ENCODE assay signal across 14 mouse cellular contexts in genomic region chr10:61656928-61657882, GRCm38 (mm10). TPM values are rescaled to one million over a fixed set of nuclear protein-coding genes. Genes with fewer than 3 reads are reported as not detected.
DNase-seq lines count a peak whose midpoint lies in the region; ATAC-seq and TF ChIP-seq lines count a peak whose summit lies in the region.
"Had no signal": no experiment of that assay in that cellular context is flagged by ENCODE, and none has a peak within 500 bp of the region (broad histone marks: within the 10 kb centered on the region; RNA-seq: fewer than 3 reads in every experiment).

No protein-coding gene starts in this region.

- H3K9me3 ChIP-seq in forebrain, postnatal 0 days (ENCODE audit: low read length): no peaks in the 10 kb centered on the region
- H3K9me3 ChIP-seq in forebrain, embryonic 14.5 days (replicated peaks; ENCODE audit: control insufficient read depth, low read length): no peaks in the 10 kb centered on the region
- H3K9me3 ChIP-seq in lung, embryonic 14.5 days (ENCODE audit: low read depth, low read length): no peaks in the 10 kb centered on the region
- H3K9me3 ChIP-seq in intestine, embryonic 15.5 days: no peaks in the 10 kb centered on the region
- H3K9me3 ChIP-seq: heart, embryonic 13.5 days; lung, embryonic 15.5 days had no signal

- no peak overlapping the region for H3K4me2 ChIP-seq in forebrain, postnatal 0 days (ENCODE audit: low read depth)
- no peak overlapping the region for H3K4me2 ChIP-seq in forebrain, embryonic 14.5 days (ENCODE audit: low read length)
- no peak overlapping the region for H3K4me2 ChIP-seq in lung, embryonic 14.5 days
- H3K4me2 ChIP-seq in intestine, embryonic 15.5 days (replicated peaks): 0 out of 2 replicates have a peak overlapping the region, but pooled peaks have one; percentile 22
- H3K4me2 ChIP-seq: heart, embryonic 13.5 days; hindbrain, embryonic 14.5 days; lung, embryonic 15.5 days; midbrain, embryonic 11.5 days had no signal

- no peaks in the 10 kb centered on the region for H3K4me1 ChIP-seq in forebrain, postnatal 0 days (ENCODE audit: insufficient read depth)
- H3K4me1 ChIP-seq in forebrain, embryonic 14.5 days (ENCODE audit: control insufficient read depth, insufficient read depth, low read length): 0 out of 2 replicates have a peak, but pooled peaks cover 4% of the 10 kb centered on the region
- H3K4me1 ChIP-seq in lung, embryonic 14.5 days (ENCODE audit: insufficient read depth): no peaks in the 10 kb centered on the region
- H3K4me1 ChIP-seq in intestine, embryonic 15.5 days (replicated peaks): no peaks in the 10 kb centered on the region
- H3K4me1 ChIP-seq: lung, embryonic 15.5 days had no signal

- WGBS in forebrain, postnatal 0 days: 92% methylated on average over 18 of the region's 18 CpGs
- 91% methylated on average over 18 of the region's 18 CpGs for WGBS in forebrain, embryonic 14.5 days
- 84% methylated on average over 18 of the region's 18 CpGs for WGBS in lung, embryonic 14.5 days
- WGBS in intestine, embryonic 15.5 days: 74% methylated on average over 18 of the region's 18 CpGs
- 43% methylated on average over 18 of the region's 18 CpGs for WGBS in large intestine, adult 2 months

- no peaks in the 10 kb centered on the region for H3K27me3 ChIP-seq in forebrain, postnatal 0 days (ENCODE audit: insufficient read depth, low read length)
- no peaks in the 10 kb centered on the region for H3K27me3 ChIP-seq in forebrain, embryonic 14.5 days (replicated peaks; ENCODE audit: control insufficient read depth, insufficient read depth, low read length)
- no peaks in the 10 kb centered on the region for H3K27me3 ChIP-seq in lung, embryonic 14.5 days (ENCODE audit: insufficient read depth, low read length)
- no peaks in the 10 kb centered on the region for H3K27me3 ChIP-seq in intestine, embryonic 15.5 days (replicated peaks)
- H3K27me3 ChIP-seq: heart, embryonic 13.5 days; lung, embryonic 15.5 days had no signal

- no peak overlapping the region for H3K4me3 ChIP-seq in forebrain, postnatal 0 days (ENCODE audit: low read depth, low read length)
- H3K4me3 ChIP-seq in forebrain, embryonic 14.5 days (ENCODE audit: low read depth, low read length): no peak overlapping the region
- H3K4me3 ChIP-seq in lung, embryonic 14.5 days (ENCODE audit: low read depth, low read length): no peak overlapping the region
- no peak overlapping the region for H3K4me3 ChIP-seq in intestine, embryonic 15.5 days (replicated peaks)
- H3K4me3 ChIP-seq: heart, embryonic 13.5 days; lung, embryonic 15.5 days had no signal

- no peak overlapping the region for H3K9ac ChIP-seq in forebrain, postnatal 0 days
- H3K9ac ChIP-seq in forebrain, embryonic 14.5 days (ENCODE audit: low read length): no peak overlapping the region
- no peak overlapping the region for H3K9ac ChIP-seq in lung, embryonic 14.5 days
- H3K9ac ChIP-seq in intestine, embryonic 15.5 days: no peak overlapping the region
- H3K9ac ChIP-seq: heart, embryonic 13.5 days; hindbrain, embryonic 14.5 days; lung, embryonic 15.5 days had no signal

- 0 out of 2 replicates have a peak, but pooled peaks have one; percentile 20 for TF ChIP-seq CTCF in forebrain, postnatal 0 days (IDR thresholded peaks at IDR 0.05; ENCODE audit: low read depth)
- TF ChIP-seq CTCF in lung, embryonic 14.5 days (IDR thresholded peaks at IDR 0.05; ENCODE audit: low read depth): no peak

- no peak overlapping the region for H3K27ac ChIP-seq in forebrain, postnatal 0 days (ENCODE audit: low read depth, low read length)
- H3K27ac ChIP-seq in forebrain, embryonic 14.5 days (ENCODE audit: low read depth, low read length): no peak overlapping the region
- H3K27ac ChIP-seq in lung, embryonic 14.5 days (ENCODE audit: low read depth): no peak overlapping the region
- peak overlapping the region; percentile 58 for H3K27ac ChIP-seq in intestine, embryonic 15.5 days
- H3K27ac ChIP-seq: heart, embryonic 13.5 days; hindbrain, embryonic 14.5 days; lung, embryonic 15.5 days had no signal

- no peak for ATAC-seq in forebrain, postnatal 0 days
- ATAC-seq in forebrain, embryonic 14.5 days: no peak
- peak; percentile 6; the same call in 1 of the 2 replicates for ATAC-seq in lung, embryonic 14.5 days (ENCODE audit: insufficient read depth)
- ATAC-seq in intestine, embryonic 15.5 days: peak; percentile 89

- DNase-seq in forebrain, postnatal 0 days: no peak
- DNase-seq in forebrain, embryonic 14.5 days (ENCODE audit: low spot score): no peak
- DNase-seq in lung, embryonic 14.5 days: no peak
- DNase-seq in lung, adult 18-20 months: no peak
- peak; percentile 94 for DNase-seq in large intestine, adult 2 months (ENCODE audit: low read depth, low spot score)
- no peak for DNase-seq in urinary bladder, postnatal 36 days (ENCODE audit: low spot score in 2 of 2)
- no peak for DNase-seq in gastrocnemius, postnatal 25 days
- DNase-seq: adrenal gland, adult 8-10 months; layer of hippocampus, postnatal 36 days had no signal

- H3K36me3 ChIP-seq in forebrain, postnatal 0 days (ENCODE audit: insufficient read depth): peaks cover 32% of the 10 kb centered on the region
- H3K36me3 ChIP-seq in forebrain, embryonic 14.5 days (ENCODE audit: control insufficient read depth, insufficient read depth, low read length): peaks cover 46% of the 10 kb centered on the region
- peaks cover 65% of the 10 kb centered on the region for H3K36me3 ChIP-seq in lung, embryonic 14.5 days (ENCODE audit: insufficient read depth)
- peaks cover 12% of the 10 kb centered on the region for H3K36me3 ChIP-seq in intestine, embryonic 15.5 days

RNA-seq across cellular contexts. Expression of gene Ppa1, which starts 8.9 kb away (rescaled TPM):
- 137 and 157 TPM in 2 replicates for total RNA-seq in forebrain, postnatal 0 days (2014; rRNA removed)
- polyA plus RNA-seq in forebrain, postnatal 0 days (2015; fragmentation: Nextera tagmentation; extraction: Ambion mirVana): 201 and 219 TPM in 2 replicates
- polyA plus RNA-seq in forebrain, embryonic 14.5 days (2014; fragmentation: Nextera tagmentation; extraction: Ambion mirVana): 264 and 265 TPM in 2 replicates
- polyA plus RNA-seq in lung, embryonic 14.5 days (2014; fragmentation: Nextera tagmentation; extraction: Ambion mirVana): 213 TPM in 2 replicates
- polyA plus RNA-seq in intestine, embryonic 15.5 days (2015; fragmentation: Nextera tagmentation; extraction: Ambion mirVana): 232 and 235 TPM in 2 replicates
- 79.4 and 101 TPM in 2 replicates for polyA plus RNA-seq in large intestine, adult 2 months (2012; rRNA removed)
- 10 to 100 TPM; 46.7 to 51.8 TPM for total RNA-seq in gastrocnemius, postnatal 25 days (2021)

RNA-seq across cellular contexts. Expression of gene Sar1a, which starts 22.9 kb away (rescaled TPM):
- total RNA-seq in forebrain, postnatal 0 days (2014; rRNA removed): 188 and 221 TPM in 2 replicates
- 208 and 213 TPM in 2 replicates for polyA plus RNA-seq in forebrain, postnatal 0 days (2015; fragmentation: Nextera tagmentation; extraction: Ambion mirVana)
- 245 and 253 TPM in 2 replicates for polyA plus RNA-seq in forebrain, embryonic 14.5 days (2014; fragmentation: Nextera tagmentation; extraction: Ambion mirVana)
- polyA plus RNA-seq in lung, embryonic 14.5 days (2014; fragmentation: Nextera tagmentation; extraction: Ambion mirVana): 265 and 272 TPM in 2 replicates
- polyA plus RNA-seq in intestine, embryonic 15.5 days (2015; fragmentation: Nextera tagmentation; extraction: Ambion mirVana): 184 and 192 TPM in 2 replicates
- 51.1 and 51.8 TPM in 2 replicates for polyA plus RNA-seq in large intestine, adult 2 months (2012; rRNA removed)
- 100 to 1,000 TPM in 1 of 2 experiments, 10 to 100 TPM in 1; 99.2 to 113 TPM for total RNA-seq in gastrocnemius, postnatal 25 days (2021)

RNA-seq across cellular contexts. Expression of gene Tysnd1, which starts 38.1 kb away (rescaled TPM):
- 50.5 and 56.8 TPM in 2 replicates for total RNA-seq in forebrain, postnatal 0 days (2014; rRNA removed)
- 34.0 and 34.4 TPM in 2 replicates for polyA plus RNA-seq in forebrain, postnatal 0 days (2015; fragmentation: Nextera tagmentation; extraction: Ambion mirVana)
- polyA plus RNA-seq in forebrain, embryonic 14.5 days (2014; fragmentation: Nextera tagmentation; extraction: Ambion mirVana): 23.7 and 24.6 TPM in 2 replicates
- 37.2 and 41.4 TPM in 2 replicates for polyA plus RNA-seq in lung, embryonic 14.5 days (2014; fragmentation: Nextera tagmentation; extraction: Ambion mirVana)
- 35.4 and 38.0 TPM in 2 replicates for polyA plus RNA-seq in intestine, embryonic 15.5 days (2015; fragmentation: Nextera tagmentation; extraction: Ambion mirVana)
- polyA plus RNA-seq in large intestine, adult 2 months (2012; rRNA removed): 51.2 and 57.9 TPM in 2 replicates
- 10 to 100 TPM; 10.6 to 12.9 TPM for total RNA-seq in gastrocnemius, postnatal 25 days (2021)

RNA-seq across cellular contexts. Expression of gene Aifm2, which starts 57.9 kb away (rescaled TPM):
- total RNA-seq in forebrain, postnatal 0 days (2014; rRNA removed): 11.5 and 13.0 TPM in 2 replicates
- polyA plus RNA-seq in forebrain, postnatal 0 days (2015; fragmentation: Nextera tagmentation; extraction: Ambion mirVana): 8.4 and 11.7 TPM in 2 replicates
- 4.4 and 5.2 TPM in 2 replicates for polyA plus RNA-seq in forebrain, embryonic 14.5 days (2014; fragmentation: Nextera tagmentation; extraction: Ambion mirVana)
- 11.5 and 12.1 TPM in 2 replicates for polyA plus RNA-seq in lung, embryonic 14.5 days (2014; fragmentation: Nextera tagmentation; extraction: Ambion mirVana)
- polyA plus RNA-seq in intestine, embryonic 15.5 days (2015; fragmentation: Nextera tagmentation; extraction: Ambion mirVana): 17.3 and 19.2 TPM in 2 replicates
- 9.8 and 13.9 TPM in 2 replicates for polyA plus RNA-seq in large intestine, adult 2 months (2012; rRNA removed)
- total RNA-seq in gastrocnemius, postnatal 25 days (2021): 10 to 100 TPM; 13.5 to 19.4 TPM

Comparison
In these comparisons a context has a peak if more than half of its experiments do, and no peak if none do; other contexts are left out.
1. ATAC-seq: peak in lung, embryonic 14.5 days (single experiment) and intestine, embryonic 15.5 days (single experiment); none in forebrain, postnatal 0 days (single experiment) and forebrain, embryonic 14.5 days (single experiment).